Mouse (Mus musculus): ENCODE results near the gene Micu2.
"Not testable (repeated sequence)": the region's sequence is repeated elsewhere in the genome, so short reads cannot be mapped to it uniquely, and the experiment has no call there.

Micu2 gene

DNA sequence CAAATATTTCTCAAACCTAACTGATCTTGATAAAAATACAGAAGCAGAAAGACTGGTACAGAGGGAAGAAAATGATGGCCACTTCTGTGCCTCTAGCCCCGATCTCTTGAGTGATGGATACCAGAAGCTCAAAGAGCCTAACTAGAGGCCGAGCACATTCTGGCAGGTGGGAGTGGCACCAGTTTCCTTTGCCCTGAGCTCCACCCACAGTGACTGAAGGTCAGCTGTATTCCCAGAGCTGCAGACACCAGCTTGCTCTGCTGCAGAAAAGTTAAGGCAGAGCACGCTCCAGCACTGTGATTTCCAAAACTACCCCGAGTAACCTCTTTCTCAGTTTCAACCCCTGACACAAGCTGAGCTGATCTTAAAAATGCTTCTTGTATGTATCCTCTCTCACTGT, 37.2 kb downstream of the Micu2 start:
- no peak for DNase-seq (ENCODE audit: low read depth)

DNA sequence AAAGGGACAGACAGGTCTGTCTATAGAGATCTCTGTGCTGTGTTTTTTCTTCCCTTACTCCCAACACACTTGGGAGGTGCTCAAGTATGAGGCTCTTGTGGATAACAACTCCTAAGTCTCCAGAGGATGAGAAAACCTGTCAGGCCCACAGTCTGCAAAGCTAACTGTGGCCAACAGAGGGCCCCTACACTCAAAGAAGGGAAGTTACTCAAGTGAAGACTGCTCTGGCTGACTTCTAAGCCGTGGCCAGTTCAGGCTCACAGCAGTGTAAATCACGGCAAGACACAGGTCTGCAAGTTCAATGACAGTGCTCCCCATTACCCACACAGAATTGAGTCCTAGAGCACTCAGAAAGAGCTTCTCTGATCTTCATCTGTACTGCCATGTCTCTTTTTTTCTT, 48.0 kb downstream of the Micu2 start:
- DNase-seq (ENCODE audit: low read depth), result no peak

DNA sequence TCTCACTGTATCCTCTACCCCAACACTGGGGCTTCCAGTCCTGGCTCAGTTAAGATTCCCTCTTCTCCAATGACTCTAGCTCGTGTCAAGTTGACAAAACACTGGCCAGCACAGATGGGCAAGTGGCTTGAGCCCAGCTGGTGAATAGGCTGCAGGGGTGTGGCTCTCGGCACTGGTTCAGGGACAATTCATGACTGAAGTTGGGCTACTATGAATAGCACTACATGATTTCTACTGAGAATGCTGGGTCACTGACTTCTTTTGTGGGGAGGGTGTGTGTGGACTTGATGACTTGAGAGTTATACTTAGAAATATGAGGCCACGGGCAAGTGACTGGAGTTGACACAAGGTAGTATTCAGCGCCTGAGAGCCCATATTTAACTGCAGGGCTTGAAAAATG, 53.2 kb downstream of the Micu2 start:
- DNase-seq (ENCODE audit: low read depth), result no peak

DNA sequence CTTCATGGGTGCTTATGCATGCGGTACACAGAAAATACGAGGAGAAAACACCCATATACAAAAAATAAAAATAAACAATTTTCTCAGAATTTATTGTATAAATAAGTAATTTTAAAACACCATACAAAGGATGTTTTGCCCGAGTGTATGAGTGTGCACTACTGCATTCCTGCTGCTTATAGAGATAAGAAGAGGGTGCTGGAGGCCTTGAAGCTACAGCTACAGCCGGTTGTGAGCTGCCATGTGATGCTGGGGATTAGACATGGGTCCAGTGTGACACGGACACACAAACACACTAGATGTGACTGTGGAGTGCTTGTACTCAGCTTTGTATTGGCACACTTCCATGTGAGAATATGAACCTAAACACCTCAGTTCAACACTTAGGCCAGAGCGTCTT, 61.8 kb downstream of the Micu2 start:
- no peak for DNase-seq (ENCODE audit: low read depth)

DNA sequence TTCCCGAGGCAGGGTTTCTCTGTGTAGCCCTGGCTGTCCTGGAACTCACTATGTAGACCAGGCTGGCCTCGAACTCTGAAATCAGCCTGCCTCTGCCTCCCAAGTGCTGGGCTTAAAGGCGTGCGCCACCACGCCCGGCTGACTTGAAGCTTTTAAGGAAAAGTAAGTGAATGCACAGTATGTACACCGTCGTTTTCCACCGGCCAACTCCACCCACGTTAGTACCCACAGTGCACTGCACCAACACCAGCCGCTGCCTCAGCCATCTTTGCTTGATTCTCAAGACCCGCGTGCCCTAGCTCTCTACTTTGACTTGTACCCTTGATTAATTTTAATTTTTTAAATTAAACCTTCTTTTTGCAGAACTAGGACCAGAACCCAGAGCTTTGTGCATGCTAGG, 64.4 kb downstream of the Micu2 start:
- no peak for DNase-seq (ENCODE audit: low read depth)

DNA sequence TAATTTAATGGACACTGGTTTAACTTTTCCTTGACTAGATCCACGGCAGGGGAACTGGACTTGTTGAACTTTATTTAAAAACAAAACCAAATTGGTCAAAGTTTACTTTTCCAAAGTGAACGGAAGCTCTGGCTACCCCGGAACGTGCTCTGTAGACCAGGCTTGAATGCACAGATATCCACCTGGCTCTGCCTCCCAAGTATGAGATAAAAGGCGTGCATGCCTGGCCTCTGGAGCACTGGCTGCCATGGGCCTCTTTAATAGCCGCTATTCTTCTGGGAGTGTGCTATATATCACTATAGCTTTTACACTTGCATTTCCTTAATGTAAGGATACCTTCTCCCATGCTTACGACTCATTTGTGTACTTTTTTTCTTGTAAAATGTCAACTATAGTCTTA, 65.5 kb downstream of the Micu2 start:
- DNase-seq (ENCODE audit: low read depth), result no peak

DNA sequence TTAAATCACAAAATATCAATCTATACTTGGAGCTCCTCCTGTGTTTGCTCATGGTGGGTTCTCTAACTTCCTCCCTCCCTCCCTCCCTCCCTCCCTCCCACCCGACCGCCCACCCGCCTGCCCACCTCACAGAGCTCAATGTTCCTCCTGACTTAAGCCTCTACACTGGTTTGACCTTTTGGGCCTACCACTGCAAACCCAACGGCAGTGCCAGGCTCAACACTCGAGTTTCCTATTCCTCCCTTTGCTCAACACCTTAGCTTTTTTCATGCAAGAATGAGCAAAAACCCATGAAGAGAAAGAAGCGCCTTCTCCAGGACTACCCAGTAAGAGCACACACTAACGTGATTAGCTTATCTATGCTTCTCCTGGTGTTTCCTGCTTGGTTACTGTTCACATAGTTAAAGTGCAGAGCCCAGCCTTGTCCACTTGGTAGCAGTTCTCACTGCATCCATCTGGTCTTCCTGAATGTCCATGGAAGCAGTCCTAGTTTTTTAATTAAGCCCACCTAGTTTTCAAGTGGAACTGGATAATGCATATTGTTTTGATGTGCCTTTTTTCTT, 66.1 kb downstream of the Micu2 start:
- DNase-seq (ENCODE audit: low read depth), result peak; percentile 45

DNA sequence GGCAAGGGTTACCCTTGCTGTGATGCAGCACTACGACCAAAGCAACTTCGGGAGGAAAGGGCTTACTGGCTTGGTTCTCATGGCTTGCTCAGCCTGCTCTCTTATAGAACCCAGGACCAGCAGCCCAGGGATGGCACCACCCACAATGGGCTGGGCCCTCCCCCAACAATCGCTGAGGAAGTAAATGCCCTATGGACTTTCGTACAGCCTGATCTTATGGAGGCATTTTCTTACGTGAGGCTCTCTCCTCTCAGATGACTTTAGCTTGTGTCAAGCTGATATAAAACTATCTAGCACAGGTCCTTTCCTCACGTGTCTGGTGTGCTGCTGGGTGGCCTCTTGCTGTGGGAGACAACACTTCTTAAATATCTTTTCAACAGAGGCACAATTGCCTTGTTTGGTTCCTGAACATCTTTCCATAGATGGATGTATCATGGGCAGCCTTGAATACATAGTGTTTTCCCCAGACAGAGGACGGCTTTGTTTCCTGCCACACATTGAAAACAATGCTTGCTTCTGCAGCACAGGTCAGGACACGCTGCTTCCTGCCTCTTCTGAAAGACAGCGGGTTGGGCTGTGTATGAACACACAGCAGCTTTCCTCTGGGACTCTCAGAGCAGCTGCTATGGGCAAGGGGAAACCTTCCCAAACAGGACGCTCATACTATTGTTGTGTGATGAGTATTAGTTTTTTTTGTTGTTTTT, 77.5 kb downstream of the Micu2 start:
- no peak for DNase-seq (ENCODE audit: low read depth)

DNA sequence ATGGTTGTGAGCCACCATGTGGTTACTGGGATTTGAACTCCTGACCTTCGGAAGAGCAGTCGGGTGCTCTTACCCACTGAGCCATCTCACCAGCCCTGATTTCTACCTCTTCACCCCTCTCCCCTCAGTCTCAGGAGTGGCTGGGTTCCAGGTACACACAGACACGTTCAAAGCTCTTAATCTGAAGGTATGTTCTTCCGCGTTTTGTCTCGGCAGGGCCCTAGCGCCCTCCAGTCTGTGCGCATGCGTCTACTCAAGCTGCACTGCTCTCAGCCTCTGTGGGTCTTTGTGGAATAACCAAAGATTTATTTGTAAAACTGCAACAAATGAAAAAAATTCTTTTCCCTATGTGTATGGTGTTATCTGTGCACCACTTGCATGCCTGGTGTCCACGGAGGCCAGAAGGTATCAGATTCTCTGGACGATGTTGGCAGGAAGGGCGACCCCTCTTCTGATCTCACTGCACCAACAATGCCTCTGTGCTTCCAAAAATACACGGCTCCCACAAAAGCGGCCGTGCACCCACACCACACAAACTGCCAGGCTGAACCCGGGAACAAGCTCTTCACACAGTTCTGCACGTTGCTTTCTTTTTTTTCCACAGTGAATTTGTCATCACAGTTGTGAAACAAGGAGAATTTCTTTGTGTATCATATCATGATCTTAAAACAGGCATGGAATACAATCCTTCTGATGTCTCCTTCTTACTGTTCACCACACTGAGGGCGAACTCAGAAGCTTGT, 78.3 kb downstream of the Micu2 start:
- DNase-seq (ENCODE audit: low read depth), result no peak

DNA sequence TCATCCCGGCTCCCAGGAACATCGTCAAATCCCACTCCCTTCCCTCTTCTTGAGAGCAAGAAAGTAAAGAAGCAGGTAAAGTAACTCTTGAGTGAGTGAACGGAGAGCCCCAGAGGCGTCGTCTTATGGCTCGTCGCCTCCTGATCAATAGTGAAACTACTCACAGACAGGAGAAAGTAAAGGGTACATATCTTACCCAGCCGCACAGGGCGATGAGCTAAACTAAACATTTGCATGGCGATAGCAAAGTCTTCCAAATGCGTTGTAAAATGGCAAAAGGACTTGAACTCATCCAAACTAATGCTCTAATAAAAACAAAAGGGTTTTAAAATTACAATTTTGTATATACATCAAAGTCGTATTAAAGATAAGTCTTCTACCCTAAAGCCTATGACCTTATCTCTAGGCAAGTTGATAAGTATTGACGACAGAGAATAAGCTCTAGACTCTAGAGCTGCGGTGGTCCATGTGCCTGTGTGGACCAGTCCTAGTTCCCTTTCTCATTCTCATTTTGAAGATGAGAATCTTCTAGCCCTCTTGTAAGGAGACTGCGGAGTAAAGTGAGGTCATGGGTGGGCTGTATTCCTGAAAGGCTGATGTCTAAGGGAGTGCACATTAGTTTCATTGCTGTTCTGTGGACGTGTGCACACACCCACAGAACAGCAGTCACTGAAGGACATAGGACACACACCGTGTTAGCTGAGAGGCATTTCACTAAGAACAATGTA, 79.8 kb downstream of the Micu2 start:
- no peak for DNase-seq (ENCODE audit: low read depth)

DNA sequence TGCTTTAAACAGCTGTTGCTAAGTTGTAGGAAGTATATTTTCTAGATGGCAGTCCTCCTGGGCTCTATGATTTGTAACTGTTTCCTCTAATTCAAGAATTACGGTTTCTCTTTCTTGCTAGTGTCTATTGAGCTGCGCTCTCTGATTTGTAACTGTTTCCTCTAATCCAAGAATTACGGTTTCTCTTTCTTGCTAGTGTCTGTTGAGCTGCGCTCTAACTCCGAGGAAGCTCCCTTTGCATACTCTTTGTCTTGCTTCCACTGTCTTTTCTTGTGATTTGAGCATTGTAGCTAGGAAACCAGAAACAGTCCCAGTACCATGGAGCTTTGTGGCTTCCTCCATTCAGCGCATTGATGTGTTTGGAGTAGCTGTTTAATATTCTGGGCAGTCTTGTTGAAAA, 83.7 kb downstream of the Micu2 start:
- no peak for DNase-seq (ENCODE audit: low read depth)

DNA sequence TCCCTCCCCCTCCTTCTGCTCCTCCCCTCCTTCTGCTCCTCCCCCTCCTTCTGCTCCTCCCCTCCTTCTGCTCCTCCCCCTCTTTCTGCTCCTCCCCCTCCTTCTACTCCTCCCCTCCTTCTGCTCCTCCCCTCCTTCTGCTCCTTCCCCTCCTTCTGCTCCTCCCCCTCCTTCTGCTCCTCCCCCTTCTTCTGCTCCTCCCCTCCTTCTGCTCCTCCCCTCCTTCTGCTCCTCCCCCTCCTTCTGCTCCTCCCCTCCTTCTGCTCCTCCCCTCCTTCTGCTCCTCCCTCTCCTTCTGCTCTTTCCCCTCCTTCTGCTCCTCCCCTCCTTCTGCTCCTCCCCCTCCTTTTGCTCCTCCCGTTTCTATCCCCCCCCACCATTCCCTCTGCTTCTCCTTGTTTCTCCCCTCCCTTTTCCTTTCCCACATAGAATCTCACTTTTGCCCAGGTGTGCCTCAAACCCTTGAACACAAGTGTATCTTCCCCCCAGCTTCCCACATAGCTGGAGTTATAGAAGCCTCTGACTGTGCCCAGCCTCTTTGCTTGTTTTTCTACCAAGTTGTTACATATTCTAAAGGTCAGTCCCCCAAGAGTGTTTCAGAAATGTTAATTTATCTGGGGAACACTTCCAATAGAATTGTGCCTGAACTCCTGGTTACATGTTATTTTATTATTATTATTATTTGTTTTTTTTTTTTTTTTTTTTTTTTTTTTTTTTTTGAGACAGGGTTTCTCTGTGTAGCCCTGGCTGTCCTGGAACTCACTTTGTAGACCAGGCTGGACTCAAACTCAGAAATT, 86.7 kb downstream of the Micu2 start:
- not testable (repeated sequence) for DNase-seq (ENCODE audit: low read depth)

DNA sequence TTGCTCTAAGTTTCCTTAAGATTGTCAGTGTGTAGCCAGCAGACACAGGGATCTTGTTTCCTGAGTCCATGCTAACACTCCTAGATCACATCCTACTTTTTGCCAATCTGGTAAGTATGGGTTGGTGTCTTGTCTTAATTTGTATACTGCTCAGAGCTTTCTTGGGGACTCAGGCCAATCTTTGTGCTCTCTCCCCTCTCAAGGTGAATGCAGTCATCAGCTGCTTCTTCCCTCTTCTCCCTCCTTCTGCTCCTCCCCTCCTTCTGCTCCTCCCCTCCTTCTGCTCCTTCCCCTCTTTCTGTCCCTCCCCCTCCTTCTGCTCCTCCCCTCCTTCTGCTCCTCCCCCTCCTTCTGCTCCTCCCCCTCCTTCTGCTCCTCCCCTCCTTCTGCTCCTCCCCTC, 87.3 kb downstream of the Micu2 start:
- DNase-seq (ENCODE audit: low read depth), result not testable (repeated sequence)

DNA sequence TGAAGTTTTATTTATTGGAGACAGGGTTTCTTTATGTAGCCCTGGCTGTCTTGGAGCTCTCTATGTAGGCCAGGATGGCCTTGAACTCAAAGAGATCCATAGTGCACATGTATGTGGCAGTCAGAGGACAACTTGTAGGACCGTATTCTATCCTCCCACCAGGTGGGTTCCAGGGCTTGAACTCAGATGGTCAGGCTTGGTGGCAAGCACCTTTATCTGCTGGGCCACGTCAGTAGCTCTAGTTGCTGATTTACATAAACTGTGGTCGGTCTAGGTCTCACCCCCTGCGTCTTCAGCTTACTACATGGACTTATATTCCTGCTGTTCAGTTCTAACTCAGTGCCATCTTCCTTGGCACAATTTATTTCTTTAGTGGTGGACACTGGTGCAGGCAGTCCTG, 87.7 kb downstream of the Micu2 start:
- DNase-seq (ENCODE audit: low read depth), result no peak

DNA sequence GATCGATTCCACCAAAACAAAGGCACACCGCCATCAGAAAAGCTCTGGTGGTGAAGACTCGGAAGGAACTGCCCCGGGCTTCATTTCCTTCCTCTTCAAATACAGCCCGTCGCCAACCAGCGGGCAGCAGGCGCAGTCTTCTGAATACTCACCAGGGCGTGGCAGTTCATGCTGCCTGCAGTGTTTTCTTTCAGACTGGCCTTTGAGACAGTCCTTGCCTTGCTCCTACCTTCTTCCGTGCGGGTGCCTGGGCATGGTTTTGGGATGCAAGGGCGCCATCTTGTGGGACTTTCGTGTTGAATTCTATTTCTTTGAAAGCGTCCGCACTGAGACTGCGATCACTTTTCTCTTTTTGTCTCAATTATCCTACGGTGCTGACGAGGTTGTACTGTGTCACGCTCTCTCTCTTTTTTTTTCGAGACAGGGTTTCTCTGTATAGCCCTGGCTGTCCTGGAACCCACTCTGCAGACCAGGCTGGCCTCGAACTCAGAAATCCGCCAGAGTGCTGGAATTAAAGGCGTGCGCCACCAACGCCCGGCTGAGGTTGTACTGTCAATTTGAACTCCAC, 88.5 kb downstream of the Micu2 start:
- DNase-seq (ENCODE audit: low read depth), result peak; percentile 88

DNA sequence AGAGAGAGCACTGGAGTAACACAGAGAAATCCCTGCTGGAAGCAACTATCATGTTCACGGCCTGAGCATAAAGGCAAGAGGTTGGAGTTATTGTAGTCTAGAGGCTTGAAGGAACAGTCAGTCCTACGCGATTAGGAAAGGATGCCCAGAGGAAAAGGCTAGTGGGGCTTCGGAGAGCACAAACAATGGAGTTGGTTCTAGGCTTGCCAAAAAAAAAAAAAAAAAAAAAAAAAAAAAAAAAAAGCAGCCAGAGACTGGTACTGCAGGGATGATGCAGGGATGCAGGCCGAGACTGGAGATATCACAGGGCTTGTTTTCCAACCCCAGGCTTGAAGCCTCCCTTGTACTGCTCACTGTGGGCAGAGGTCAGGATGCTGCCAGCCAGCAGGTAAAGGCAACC, 89.8 kb downstream of the Micu2 start:
- DNase-seq (ENCODE audit: low read depth), result no peak

DNA sequence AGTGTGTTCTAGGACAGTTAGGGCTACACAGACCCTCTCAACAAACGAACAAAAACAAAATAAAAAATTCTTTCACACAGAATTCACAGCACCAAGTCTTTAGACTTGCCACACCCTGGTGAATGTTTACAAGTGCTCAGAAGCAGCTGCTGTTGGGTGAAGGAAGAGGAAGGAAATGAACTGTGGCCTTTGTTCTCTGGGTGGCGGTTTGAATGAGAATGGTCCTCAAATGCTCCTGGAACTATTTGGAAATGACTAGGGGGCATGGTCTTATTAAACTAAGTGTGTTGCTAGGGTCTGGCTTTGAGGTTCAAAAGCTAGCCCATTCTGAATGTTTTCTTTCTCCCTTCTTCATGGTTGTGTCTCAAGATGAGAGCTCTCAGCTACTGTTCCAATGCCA, 90.6 kb downstream of the Micu2 start:
- no peak for DNase-seq (ENCODE audit: low read depth)

DNA sequence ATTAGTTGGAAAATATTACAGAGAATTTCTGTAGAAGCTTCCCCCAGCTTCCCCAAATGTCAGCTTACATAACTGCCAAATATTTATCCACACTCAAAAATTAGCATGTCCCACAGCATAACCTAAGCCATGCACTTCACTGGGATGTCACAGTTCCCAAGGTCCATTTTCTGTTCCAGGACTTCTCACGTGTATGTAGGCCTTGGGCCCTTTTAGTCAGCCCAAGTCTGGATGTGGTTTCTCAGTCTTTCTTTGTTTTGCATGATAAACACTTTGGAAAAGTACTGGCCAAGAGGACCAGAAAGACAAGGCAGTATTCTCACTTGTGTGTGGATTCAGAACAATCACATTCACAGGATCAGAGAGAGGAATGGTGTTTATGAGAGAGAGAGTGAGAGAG, 97.1 kb downstream of the Micu2 start:
- no peak for DNase-seq (ENCODE audit: low read depth)

DNA sequence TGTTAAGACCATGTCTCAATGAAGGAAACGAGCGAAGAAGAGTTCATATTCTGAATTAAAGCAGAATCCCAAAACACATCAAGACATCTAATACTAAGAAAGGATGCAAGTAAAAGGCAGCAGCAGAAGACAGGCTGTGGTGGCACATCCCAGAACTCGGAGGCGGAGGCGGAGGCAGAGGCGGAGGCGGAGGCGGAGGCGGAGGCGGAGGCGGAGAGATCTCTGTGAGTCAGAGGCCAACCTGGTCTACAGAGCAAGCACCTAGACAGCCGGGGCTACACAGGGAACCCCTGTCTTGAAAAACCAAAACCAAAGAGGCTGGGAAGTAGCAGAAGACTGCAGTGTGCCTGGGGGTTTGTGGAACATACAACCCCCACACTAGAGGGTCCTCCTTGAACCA, 102.2 kb downstream of the Micu2 start:
- DNase-seq (ENCODE audit: low read depth), result no peak

DNA sequence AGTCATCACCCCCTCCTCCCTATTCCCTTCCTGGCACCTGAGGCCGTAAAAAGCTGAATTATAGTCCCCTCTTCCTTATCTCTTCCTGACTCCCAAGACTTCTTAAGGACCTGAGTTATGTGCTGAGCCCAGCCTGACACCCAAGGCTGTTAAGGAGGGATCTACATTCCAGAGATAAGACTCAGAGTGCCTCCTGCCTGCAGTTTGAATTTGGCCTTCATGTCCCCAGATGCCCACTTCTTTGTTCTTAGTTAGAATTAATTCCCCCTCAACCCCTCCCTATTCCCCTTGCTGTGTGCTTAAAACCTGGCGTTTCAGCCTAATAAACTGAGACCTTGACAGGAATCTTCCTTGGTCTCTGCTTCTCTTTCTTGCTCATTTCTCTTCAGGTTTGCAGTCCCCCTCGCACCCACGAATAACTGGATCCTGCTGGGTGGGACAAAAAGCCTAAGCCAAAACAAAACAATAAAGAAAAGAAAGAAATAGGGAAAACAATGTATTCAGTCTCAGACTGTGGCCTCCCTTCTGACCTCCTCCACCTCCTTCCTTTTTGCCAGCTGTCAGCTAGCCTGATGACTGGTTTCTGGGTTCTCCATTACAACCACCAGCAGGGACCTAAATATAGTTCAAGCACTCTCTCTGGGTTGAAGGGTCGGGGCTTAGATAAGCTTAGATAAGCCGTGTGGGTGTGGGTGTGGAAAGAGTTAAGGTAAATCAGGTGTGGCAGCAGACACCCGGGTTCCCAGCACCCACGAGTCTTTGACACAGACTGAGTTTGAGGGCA, 102.8 kb downstream of the Micu2 start:
- DNase-seq (ENCODE audit: low read depth), result not testable (repeated sequence)

DNA sequence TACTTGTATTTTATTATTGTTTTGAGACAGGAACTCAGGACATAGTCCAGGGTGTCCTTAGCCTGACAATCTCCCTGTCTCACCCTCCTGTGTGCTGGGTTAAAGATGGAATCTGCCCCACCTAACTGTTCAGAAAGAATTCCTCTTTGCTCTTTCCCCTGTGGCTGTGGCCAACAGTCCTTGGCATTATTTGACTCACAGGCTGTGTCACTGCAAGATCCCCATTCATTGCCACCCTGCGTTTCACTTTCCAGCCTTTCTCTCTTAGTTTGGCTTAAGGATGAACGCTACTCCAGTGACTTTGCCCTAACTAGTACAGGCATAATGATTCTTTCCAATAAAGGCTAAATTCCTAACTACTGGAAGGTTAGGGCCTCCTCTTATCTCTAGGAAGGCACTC, 104.7 kb downstream of the Micu2 start:
- DNase-seq (ENCODE audit: low read depth), result no peak

All from c-Kit-positive CD71-positive TER-119-negative erythroid progenitor cells, embryonic 14.5 days (primary cell).